Mouse (Mus musculus) forebrain, embryonic 13.5 days (tissue): ENCODE measurements around the gene Tpd52l2. TPM values are rescaled to one million over a fixed set of nuclear protein-coding genes. Genes with fewer than 3 reads are reported as not detected.
A peak's percentile ranks its signal among the peaks of the same experiment; 100 is the strongest.

ENCODE experiments used
- ATAC-seq: fragments of 200-750 bp; cut with Nextera tagmentation; 2 replicates; pipeline ENCODE4 v1.8.0; 2017
- H3K27ac ChIP-seq: fragments of 300-500 bp; sonication (generic); 2 replicates; pipeline ENCODE4 v1.5.1; 2015; ENCODE audit warnings: inconsistent platforms, mild to moderate bottlenecking, moderate library complexity
- H3K27me3 ChIP-seq: fragments of 300-500 bp; sonication (generic); 2 replicates; pipeline ENCODE4 v1.6.1; 2015; ENCODE audit warnings: mild to moderate bottlenecking, inconsistent platforms
- H3K36me3 ChIP-seq: fragments of 300-500 bp; sonication (generic); 2 replicates; pipeline ENCODE4 v1.6.1; 2015; ENCODE audit warnings: mild to moderate bottlenecking, inconsistent platforms; ENCODE audit not compliant: poor library complexity, severe bottlenecking
- H3K4me1 ChIP-seq: fragments of 300-500 bp; sonication (generic); 2 replicates; pipeline ENCODE4 v1.6.1; 2015; ENCODE audit warnings: inconsistent platforms
- H3K4me2 ChIP-seq: fragments of 300-500 bp; sonication (generic); 2 replicates; pipeline ENCODE4 v1.6.1; 2015; ENCODE audit warnings: inconsistent platforms, mild to moderate bottlenecking, moderate library complexity
- H3K4me3 ChIP-seq: fragments of 300-500 bp; sonication (generic); 2 replicates; pipeline ENCODE4 v1.5.1; 2015; ENCODE audit warnings: mild to moderate bottlenecking, inconsistent platforms
- H3K9ac ChIP-seq: fragments of 300-500 bp; sonication (generic); 2 replicates; pipeline ENCODE4 v1.6.1; 2015; ENCODE audit warnings: mild to moderate bottlenecking, inconsistent platforms
- H3K9me3 ChIP-seq: fragments of 300-500 bp; sonication (generic); replicated peaks from 2 replicates; pipeline ENCODE4 v1.6.1; 2016; ENCODE audit warnings: inconsistent platforms
- WGBS: fragments of 180-500 bp; shearing (Covaris S2); methylation state at CpG from one replicate; pipeline ENCODE4 v1.1.7; 2015; 5-methylcytosine and 5-hydroxymethylcytosine counted together
- polyA plus RNA-seq: library from polyadenylated mRNA; unstranded; fragments of >200 nt; fragmentation: Nextera tagmentation; extraction: Ambion mirVana; gene quantifications from 2 replicates; pipeline ENCODE4 v1.2.1, GENCODE M21; 2015

The Tpd52l2 gene
- polyA plus RNA-seq, 1 experiment from 2014 or later = 138 TPM

DNA sequence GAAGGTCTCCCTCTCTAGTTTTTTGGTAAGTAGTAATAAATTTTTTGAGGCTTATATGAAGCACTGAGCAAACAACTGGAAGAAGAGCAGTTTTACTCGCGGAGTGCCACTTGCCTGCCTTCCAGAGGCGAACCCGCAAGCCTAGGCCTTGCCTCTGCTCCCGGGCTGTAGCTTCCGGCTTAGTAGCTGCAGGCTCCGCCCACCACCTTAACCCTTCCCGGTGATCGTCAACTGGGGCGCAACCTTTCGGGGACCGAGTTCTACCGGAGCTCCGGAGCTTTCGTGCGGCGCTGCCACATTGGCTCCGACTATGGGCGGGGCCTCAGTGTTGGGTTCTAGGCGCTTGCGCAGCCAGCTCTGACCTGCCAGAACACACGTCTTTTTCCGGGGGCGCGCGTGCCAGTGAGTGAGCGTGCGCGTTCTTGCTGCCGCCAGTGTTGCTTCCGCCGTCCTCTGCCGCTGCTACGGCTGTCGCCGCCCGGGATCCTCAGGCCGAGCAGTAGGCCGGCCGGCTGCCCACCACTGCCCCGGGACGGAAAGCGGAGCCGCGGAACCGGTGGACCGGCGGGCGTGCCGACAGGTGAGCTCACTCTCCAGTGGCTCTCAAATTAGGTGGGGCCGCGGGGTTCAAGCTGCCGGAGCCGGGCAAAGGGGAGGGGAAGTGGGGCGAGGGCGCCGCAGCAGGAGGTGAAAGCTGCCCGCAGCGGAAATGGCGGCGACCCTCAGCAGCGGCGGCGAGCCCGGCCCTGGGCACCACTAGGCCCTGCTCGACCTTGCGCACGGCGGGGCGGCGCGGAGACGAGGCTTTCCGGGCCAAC, 23.4 kb downstream of the Tpd52l2 start, which contains the start of gene Dnajc5:
Gene Dnajc5 (plus strand): TSS at position 368 of the 818 bp plus-strand sequence.
- Histone ChIP-seq H3K36me3 (peaks cover 30% of the 10 kb centered on the region), H3K27ac (peak within 1 kb of the TSS; percentile 96), H3K9me3 (no peaks in the 10 kb centered on the region), H3K4me1 (peaks cover 37% of the 10 kb centered on the region), H3K4me3 (peak within 1 kb of the TSS; percentile 92), H3K9ac (peak within 1 kb of the TSS; percentile 96), H3K4me2 (peak within 1 kb of the TSS; percentile 72), H3K27me3 (no peaks in the 10 kb centered on the region)
- WGBS = under 1% methylated on average over 71 of the region's 74 CpGs
- peak; percentile 98 for ATAC-seq

DNA sequence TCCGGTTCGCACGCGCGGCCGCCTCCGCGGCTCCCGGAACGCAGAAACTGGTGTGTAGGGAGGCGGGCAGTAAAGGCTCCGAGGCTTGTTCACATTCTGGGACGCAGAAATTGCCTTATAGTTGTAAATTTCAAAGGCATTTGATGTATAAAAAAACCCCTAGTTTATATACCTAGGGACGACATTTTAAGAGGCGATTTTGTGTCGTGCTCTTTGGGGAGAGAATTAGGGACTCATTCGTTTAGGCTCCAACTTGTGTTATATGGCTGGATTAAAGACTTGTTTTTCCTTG, 23.9 kb downstream of the Tpd52l2 start:
- Histone ChIP-seq H3K4me2 (peak overlapping the region; percentile 72), H3K36me3 (peaks cover 26% of the 10 kb centered on the region)

DNA sequence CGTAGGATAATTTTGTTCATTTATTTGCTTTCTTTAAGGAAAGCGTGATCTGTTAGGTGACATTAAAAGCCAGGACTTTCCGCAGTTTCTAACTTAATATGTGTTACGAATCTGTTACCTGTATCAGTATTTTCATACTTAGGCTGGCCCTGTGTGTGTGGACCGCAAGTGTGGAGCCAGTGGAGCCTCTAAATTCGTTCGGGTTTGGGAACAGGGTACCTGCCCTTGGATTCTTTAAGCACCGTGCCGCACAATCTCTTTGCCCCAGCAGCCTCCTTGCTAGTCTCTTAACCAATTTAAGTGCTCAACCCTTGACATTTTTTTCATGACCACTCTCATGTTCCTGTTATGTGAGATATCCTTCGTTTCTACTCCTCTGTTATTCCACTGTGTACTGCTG, 24.5 kb downstream of the Tpd52l2 start:
- peak overlapping the region; percentile 72 for H3K4me2 ChIP-seq
- 63% methylated on average over 10 of the region's 10 CpGs for WGBS
- H3K27ac ChIP-seq = no peak overlapping the region
- no peak for ATAC-seq
- H3K27me3 ChIP-seq = no peaks in the 10 kb centered on the region
- H3K36me3 ChIP-seq = peaks cover 20% of the 10 kb centered on the region
- peak overlapping the region; percentile 92 for H3K4me3 ChIP-seq
- H3K4me1 ChIP-seq = peaks cover 37% of the 10 kb centered on the region
- peak overlapping the region; percentile 96 for H3K9ac ChIP-seq
- no peaks in the 10 kb centered on the region for H3K9me3 ChIP-seq

More for the DNA sequence above, 23.9 kb downstream of the Tpd52l2 start:
- peak overlapping the region; percentile 96 for H3K27ac ChIP-seq
- peak overlapping the region; percentile 92 for H3K4me3 ChIP-seq
- peaks cover 37% of the 10 kb centered on the region for H3K4me1 ChIP-seq
- under 1% methylated on average over 17 of the region's 17 CpGs for WGBS
- no peaks in the 10 kb centered on the region for H3K9me3 ChIP-seq
- no peak for ATAC-seq
- H3K9ac ChIP-seq = peak overlapping the region; percentile 96
- no peaks in the 10 kb centered on the region for H3K27me3 ChIP-seq

DNA sequence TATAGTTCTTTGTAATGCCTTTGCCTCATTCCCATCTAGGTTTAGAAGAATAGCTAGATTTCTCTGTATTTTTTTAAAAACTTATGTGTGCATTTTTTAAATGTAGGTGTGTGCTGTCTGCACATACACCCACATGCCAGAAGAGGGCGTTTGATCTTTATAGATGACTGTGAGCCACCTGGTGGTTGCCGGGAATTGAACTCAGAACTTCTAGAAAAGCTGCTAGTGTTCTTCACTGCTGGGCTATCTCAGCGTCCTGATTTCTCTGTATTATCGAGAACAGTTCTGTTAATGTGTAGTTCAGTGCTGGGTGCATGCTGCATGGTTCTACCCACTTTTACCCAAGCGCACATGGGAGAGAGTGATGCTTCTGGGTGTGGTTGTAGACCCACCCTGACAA, 25.9 kb downstream of the Tpd52l2 start:
- Histone ChIP-seq H3K4me3 (no peak overlapping the region), H3K9me3 (no peaks in the 10 kb centered on the region), H3K4me1 (peaks cover 37% of the 10 kb centered on the region), H3K36me3 (peaks cover 9% of the 10 kb centered on the region; the same call in 1 of the 2 replicates), H3K27ac (no peak overlapping the region), H3K9ac (no peak overlapping the region), H3K27me3 (no peaks in the 10 kb centered on the region), H3K4me2 (no peak overlapping the region)
- ATAC-seq = no peak
- 73% methylated on average over 5 of the region's 5 CpGs for WGBS

DNA sequence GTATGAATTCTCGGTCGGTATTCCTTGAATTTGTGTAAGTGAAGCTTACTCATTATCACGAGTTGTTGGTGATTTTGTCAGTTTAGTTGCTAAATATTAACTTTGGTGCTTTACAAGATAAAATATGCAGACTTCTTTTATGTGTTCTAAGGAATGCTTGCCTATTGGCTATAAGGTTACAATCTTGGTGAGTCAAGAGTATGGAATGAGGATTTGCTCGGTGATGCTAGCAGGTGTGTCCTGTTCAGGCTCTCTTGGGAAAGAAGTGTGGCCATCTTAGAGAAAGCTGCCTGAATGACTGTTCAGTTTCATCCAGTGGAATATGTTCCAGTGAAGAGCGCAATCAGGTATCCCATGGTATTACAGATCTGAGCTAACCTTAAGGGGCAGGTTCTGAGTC, 28.6 kb downstream of the Tpd52l2 start:
- Histone ChIP-seq H3K4me1 (peaks cover 25% of the 10 kb centered on the region), H3K4me3 (no peak overlapping the region), H3K9ac (no peak overlapping the region), H3K27me3 (no peaks in the 10 kb centered on the region), H3K4me2 (no peak overlapping the region), H3K9me3 (no peaks in the 10 kb centered on the region), H3K36me3 (peaks cover 16% of the 10 kb centered on the region), H3K27ac (no peak overlapping the region)
- 93% methylated on average over 5 of the region's 5 CpGs for WGBS
- no peak for ATAC-seq

DNA sequence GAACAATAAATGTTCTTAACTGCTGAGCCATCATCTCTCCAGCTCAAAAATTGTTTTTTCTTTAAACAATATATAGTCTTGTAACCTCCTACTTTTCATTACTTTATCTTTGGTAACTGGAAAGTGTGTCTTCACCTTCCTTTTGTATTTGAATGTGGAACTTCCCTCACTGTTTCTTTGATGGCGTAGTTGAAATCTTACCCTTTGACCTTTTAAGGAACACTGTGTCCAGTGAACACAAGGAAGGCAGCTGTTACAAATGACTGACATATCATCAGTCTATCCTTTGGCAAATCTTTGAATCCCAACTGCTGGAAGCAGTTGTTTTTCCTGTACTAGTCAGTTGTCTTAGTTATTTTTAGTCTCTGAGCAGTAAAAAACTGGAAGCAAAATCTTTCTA, 32.1 kb downstream of the Tpd52l2 start:
- 0 out of 2 replicates have a peak, but pooled peaks cover 11% of the 10 kb centered on the region for H3K4me1 ChIP-seq

DNA sequence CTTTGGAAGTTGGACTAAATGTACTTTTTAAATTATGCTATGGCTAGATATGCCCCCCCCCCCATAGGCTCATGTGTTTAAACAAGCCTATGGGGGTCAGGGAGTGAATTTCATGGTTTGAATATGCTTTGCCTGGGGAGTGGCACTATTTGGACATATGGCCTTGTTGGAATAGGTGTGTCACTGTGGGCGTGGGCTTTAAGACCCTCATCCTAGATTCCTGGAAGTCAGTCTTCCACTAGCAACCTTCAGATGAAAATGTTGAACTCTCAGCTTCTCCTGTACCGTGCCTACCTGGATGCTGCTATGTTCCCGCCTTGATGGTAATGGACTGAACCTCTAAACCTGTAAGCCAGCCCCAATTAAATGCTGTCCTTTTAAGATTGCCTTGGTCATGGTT, 35.6 kb downstream of the Tpd52l2 start:
- no peak for ATAC-seq
- peaks cover 7% of the 10 kb centered on the region for H3K4me1 ChIP-seq
- 97% methylated on average over 3 of the region's 3 CpGs for WGBS
- H3K36me3 ChIP-seq = peaks cover 32% of the 10 kb centered on the region
- H3K9me3 ChIP-seq = no peaks in the 10 kb centered on the region
- H3K9ac ChIP-seq = no peak overlapping the region
- no peak overlapping the region for H3K4me2 ChIP-seq
- H3K27ac ChIP-seq = no peak overlapping the region
- H3K4me3 ChIP-seq = no peak overlapping the region
- no peaks in the 10 kb centered on the region for H3K27me3 ChIP-seq

More for the DNA sequence above, 32.1 kb downstream of the Tpd52l2 start:
- Histone ChIP-seq H3K4me3 (no peak overlapping the region), H3K27me3 (no peaks in the 10 kb centered on the region), H3K36me3 (peaks cover 32% of the 10 kb centered on the region), H3K9me3 (no peaks in the 10 kb centered on the region), H3K4me2 (no peak overlapping the region), H3K9ac (no peak overlapping the region), H3K27ac (no peak overlapping the region)
- 88% methylated on average over 1 of the region's 1 CpGs for WGBS
- ATAC-seq = no peak

DNA sequence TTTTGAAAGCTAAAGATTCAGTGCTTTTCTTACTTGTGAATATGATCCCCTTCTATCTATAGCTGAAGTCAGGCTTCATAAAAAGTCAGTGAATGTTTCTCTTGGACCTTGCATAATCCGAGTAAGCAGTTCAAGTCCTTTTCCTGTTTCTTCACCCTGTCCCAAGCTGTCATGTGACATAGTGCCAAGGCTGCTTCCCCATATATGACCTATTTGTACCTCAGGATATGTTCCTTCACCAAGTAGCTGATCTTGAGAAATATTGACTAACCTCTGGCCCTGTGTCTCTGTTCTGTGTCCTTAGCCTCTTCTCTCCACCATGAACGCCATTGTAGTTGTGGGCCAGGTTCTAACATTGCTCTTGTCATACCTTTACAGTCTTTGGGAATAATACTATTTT, 39.5 kb downstream of the Tpd52l2 start:
- no peak overlapping the region for H3K9ac ChIP-seq
- H3K4me1 ChIP-seq = peaks cover 12% of the 10 kb centered on the region
- no peak overlapping the region for H3K4me3 ChIP-seq
- ATAC-seq = no peak
- no peak overlapping the region for H3K4me2 ChIP-seq
- peaks cover 10% of the 10 kb centered on the region; the same call in 1 of the 2 replicates for H3K36me3 ChIP-seq
- no peaks in the 10 kb centered on the region for H3K9me3 ChIP-seq
- WGBS = 90% methylated on average over 2 of the region's 2 CpGs
- no peak overlapping the region for H3K27ac ChIP-seq
- no peaks in the 10 kb centered on the region for H3K27me3 ChIP-seq

DNA sequence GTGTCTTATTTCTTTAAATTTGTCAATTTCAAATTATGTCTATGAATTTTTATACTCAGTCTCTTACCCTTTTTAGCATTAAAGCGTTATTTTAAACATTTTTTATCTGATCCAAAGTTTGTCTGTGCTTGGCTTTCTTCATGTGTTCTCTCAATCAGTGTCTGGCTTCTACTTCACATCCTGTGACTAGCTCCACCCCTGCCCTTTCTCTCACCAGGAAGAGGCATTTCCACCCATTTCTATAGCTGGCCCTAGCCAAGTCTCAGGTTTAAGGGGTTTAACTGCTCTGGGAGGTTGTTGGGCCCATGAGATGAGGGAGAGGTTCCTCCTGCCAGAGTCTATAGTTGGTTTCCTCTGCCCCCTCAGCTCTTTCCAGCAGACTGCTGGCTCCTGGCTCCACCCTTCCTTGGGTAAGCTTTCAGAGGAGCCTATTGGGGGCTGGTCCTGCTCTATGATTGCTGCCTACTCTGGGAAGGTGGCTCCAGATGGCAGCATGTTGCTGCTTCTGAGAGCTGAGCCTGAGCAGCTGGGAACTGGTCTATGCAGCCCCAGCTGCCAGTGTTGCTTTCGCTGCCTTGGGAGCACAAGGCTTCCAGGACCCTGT, 40.6 kb downstream of the Tpd52l2 start:
- no peak overlapping the region for H3K9ac ChIP-seq
- no peaks in the 10 kb centered on the region for H3K36me3 ChIP-seq
- peak; percentile 88 for ATAC-seq
- 82% methylated on average over 2 of the region's 2 CpGs for WGBS
- H3K4me2 ChIP-seq = no peak overlapping the region
- H3K27me3 ChIP-seq = no peaks in the 10 kb centered on the region
- peak overlapping the region; percentile 78 for H3K27ac ChIP-seq
- peaks cover 12% of the 10 kb centered on the region for H3K4me1 ChIP-seq
- no peak overlapping the region for H3K4me3 ChIP-seq
- H3K9me3 ChIP-seq = no peaks in the 10 kb centered on the region

DNA sequence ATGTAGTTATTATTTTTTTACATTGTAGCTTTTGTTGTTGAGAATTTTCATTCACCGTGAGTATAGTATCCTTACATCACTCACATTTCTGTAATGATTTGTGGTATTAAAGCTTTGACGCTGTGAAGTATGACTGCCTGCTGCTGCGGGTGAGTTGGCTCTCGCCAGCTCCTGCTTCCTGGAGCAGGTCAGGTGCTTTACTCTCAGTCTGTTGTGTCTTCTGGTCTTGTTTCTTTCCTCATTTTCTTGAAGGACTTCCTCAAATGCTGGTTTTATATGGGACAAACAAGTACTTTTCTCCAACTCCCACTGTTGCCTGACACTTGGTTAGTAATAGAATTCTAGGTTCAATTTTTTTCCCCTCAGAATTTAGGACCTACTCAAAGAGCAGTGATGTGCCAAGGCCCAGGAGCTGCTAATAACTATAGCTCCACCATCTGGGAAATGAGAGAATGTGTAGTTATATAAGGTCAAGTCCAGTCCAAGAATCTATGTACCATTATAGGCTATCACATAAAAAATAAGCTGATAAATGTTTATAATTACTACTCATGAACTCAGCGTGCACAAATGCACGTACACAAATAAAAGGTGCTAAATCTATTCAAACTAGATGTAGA, 44.9 kb downstream of the Tpd52l2 start:
- H3K4me2 ChIP-seq = no peak overlapping the region
- no peak for ATAC-seq
- H3K9ac ChIP-seq = no peak overlapping the region
- H3K27me3 ChIP-seq = no peaks in the 10 kb centered on the region
- no peak overlapping the region for H3K4me3 ChIP-seq
- peaks cover 7% of the 10 kb centered on the region for H3K4me1 ChIP-seq
- H3K9me3 ChIP-seq = no peaks in the 10 kb centered on the region
- WGBS = 94% methylated on average over 6 of the region's 6 CpGs
- no peak overlapping the region for H3K27ac ChIP-seq
- peaks cover 9% of the 10 kb centered on the region for H3K36me3 ChIP-seq

DNA sequence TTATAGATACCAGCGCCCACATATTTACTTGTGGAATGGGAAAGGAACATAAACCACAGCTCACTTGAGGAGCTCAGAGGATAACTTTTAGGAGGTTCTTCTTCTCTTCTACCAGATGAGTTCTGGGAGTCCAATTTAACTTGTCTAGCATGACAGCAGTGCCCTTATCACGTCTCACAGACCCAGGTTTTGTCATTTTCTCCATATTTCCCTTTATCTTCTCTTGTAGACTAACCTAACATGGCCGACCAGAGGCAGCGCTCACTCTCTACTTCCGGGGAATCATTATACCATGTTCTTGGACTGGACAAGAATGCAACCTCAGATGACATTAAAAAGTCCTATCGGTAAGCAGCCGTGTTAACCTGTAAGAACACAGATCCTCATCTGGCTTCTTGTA, 49.2 kb downstream of the Tpd52l2 start:
- no peak overlapping the region for H3K4me3 ChIP-seq
- 95% methylated on average over 7 of the region's 7 CpGs for WGBS

DNA sequence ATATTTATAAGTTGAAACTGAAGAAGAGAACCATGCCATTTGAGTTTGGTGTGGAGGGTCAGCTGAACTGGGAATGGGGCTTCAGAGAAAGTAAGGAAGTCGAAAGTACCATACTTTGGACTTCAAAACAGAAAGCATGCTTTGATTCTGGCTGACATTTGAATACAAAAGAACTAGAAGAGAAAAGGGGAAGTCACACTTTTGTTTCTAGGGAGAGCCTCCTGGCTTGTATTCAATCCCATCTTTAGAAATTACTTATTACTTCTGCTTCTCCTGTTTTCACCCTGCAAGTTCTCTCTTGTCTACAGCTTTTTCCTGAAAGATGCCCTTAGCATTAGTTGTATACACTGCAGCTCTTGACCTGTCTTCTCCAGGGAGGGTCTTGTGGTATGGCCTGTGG, 51.3 kb downstream of the Tpd52l2 start:
- no peak for ATAC-seq
- Histone ChIP-seq H3K9ac (no peak overlapping the region), H3K36me3 (peaks cover 68% of the 10 kb centered on the region), H3K9me3 (no peaks in the 10 kb centered on the region), H3K27me3 (no peaks in the 10 kb centered on the region), H3K4me1 (no peaks in the 10 kb centered on the region), H3K4me2 (no peak overlapping the region), H3K4me3 (no peak overlapping the region), H3K27ac (no peak overlapping the region)
- 74% methylated on average over 1 of the region's 1 CpGs for WGBS

More for the DNA sequence above, 49.2 kb downstream of the Tpd52l2 start:
- Histone ChIP-seq H3K27me3 (no peaks in the 10 kb centered on the region), H3K27ac (no peak overlapping the region), H3K4me1 (no peaks in the 10 kb centered on the region), H3K4me2 (no peak overlapping the region), H3K9me3 (no peaks in the 10 kb centered on the region), H3K9ac (no peak overlapping the region), H3K36me3 (peaks cover 50% of the 10 kb centered on the region)
- ATAC-seq = no peak
